Mouse (Mus musculus) thymus, adult 2 months (tissue): ENCODE results near the gene Etv6.

Experiments
- CTCF ChIP-seq: fragments of 200-500 bp; IDR thresholded peaks from 2 replicates; pipeline ENCODE4 v1.5.1; 2012; ENCODE audit warnings: mild to moderate bottlenecking, control low read depth, low read length, moderate library complexity, borderline replicate concordance; ENCODE audit not compliant: control insufficient read depth, poor library complexity, insufficient read depth; ENCODE audit errors: extremely low read depth
- POLR2A ChIP-seq: fragments of 200-500 bp; IDR thresholded peaks from 2 replicates; pipeline ENCODE4 v1.6.1; 2012; ENCODE audit warnings: mild to moderate bottlenecking, low read length, control low read depth, moderate library complexity; ENCODE audit not compliant: control insufficient read depth, poor library complexity, insufficient read depth; ENCODE audit errors: extremely low read depth

DNA sequence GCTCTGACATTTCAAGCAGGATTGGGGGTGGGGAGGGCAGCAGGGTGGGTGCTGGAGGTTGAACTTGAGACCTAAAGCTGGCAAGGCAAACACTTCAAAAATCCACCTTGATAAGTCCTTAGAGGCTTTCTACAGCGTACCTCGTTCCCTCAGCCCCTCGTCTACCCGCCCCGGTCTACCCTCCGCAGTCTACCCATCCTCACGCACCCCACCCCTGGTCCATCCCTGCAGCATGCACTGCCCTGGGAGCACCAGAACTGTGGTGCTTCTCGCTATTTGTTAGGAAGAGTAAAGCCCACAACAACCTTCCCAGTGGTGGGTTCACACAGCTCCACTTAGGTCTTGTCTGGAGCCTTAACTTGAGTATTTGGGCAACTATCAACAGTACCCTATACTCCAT lies 277.1 kb downstream of the Etv6 start:
- TF ChIP-seq POLR2A (no peak), CTCF (no peak)
